In the genomic region with DNA sequence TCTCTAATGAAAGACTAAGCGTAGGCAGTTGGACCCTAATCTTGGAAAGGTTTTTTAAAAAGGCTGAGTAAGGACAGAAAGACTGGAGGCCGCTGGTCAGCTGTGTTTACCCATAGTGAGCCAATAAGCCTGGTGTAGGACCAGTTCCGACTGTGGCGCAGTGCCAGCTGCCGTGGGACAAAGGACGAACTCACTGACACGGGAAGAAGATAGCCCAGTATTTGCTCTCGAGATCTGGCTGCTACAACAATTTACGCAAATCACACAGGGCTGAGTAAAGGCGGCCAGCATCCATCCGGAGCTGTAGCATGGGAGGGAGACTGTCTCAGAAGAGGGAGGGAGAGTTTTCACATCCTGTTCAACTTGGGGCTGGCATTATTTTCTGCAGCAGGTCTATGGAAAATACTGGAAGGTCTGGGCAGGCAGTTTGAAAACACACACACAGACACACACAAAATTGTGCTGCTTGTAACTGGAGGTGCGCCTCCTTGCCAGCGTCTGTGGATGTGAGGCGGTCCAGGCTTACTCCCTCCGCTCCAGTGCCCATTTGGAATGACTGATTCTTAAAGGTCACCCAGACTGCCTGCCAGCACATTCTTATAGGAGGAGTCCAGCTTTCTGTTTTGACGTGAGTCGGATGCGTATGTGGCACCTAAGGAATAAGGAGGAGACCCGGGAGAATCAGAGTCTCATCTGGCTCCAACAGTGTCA, we compare ENCODE assay signal across 8 mouse cellular contexts.
DNase-seq lines count a peak whose midpoint lies in the region; ATAC-seq and TF ChIP-seq lines count a peak whose summit lies in the region.

No protein-coding gene starts in this region.

- H3K36me3 ChIP-seq in heart, postnatal 0 days (replicated peaks; ENCODE audit: control insufficient read depth, insufficient read depth, low read length) = no peaks in the 10 kb centered on the region
- H3K36me3 ChIP-seq in midbrain, embryonic 12.5 days = no peaks in the 10 kb centered on the region

- no peaks in the 10 kb centered on the region for H3K9me3 ChIP-seq in heart, postnatal 0 days (replicated peaks; ENCODE audit: control insufficient read depth, low read length)
- H3K9me3 ChIP-seq in midbrain, embryonic 12.5 days = no peaks in the 10 kb centered on the region

- peaks cover 5% of the 10 kb centered on the region; the same call in 1 of the 2 replicates for H3K4me1 ChIP-seq in heart, postnatal 0 days (ENCODE audit: control insufficient read depth, insufficient read depth)
- H3K4me1 ChIP-seq in midbrain, embryonic 12.5 days = 0 out of 2 replicates have a peak, but pooled peaks cover 6% of the 10 kb centered on the region

- peak; percentile 47; the same call in 1 of the 2 replicates for ATAC-seq in heart, postnatal 0 days (ENCODE audit: insufficient read depth, low read depth)
- peak; percentile 68 for ATAC-seq in midbrain, embryonic 12.5 days (ENCODE audit: low FRiP score, low read depth)

- H3K4me3 ChIP-seq in heart, postnatal 0 days (ENCODE audit: low read depth, low read length) = no peak overlapping the region
- H3K4me3 ChIP-seq in midbrain, embryonic 12.5 days = no peak overlapping the region

- TF ChIP-seq CTCF in heart, postnatal 0 days (IDR thresholded peaks at IDR 0.05; ENCODE audit: low read depth) = no peak

- H3K4me2 ChIP-seq in heart, postnatal 0 days (ENCODE audit: low read depth, low read length) = no peak overlapping the region
- no peak overlapping the region for H3K4me2 ChIP-seq in midbrain, embryonic 12.5 days (replicated peaks)

- DNase-seq in layer of hippocampus, adult 11-12 months (ENCODE audit: low spot score) = peak; percentile 50
- no peak for DNase-seq in layer of hippocampus, adult 9-10 months (ENCODE audit: low spot score)
- peak; percentile 82 to 84 for DNase-seq in cerebellum, postnatal 14 days
- no peak for DNase-seq in heart, postnatal 0 days (ENCODE audit: low spot score)
- peak; percentile 57 to 66 for DNase-seq in layer of hippocampus, postnatal 10 days (ENCODE audit: low spot score in 2 of 2)
- peak; percentile 39 to 66 for DNase-seq in urinary bladder, postnatal 36 days (ENCODE audit: low spot score in 2 of 2)
- DNase-seq in thymus, postnatal 36 days = no peak

- peak overlapping the region; percentile 8; the same call in 1 of the 2 replicates for H3K27ac ChIP-seq in heart, postnatal 0 days (ENCODE audit: low read depth)
- H3K27ac ChIP-seq in midbrain, embryonic 12.5 days (replicated peaks) = no peak overlapping the region

- no peak for TF ChIP-seq EP300 in heart, postnatal 0 days (IDR thresholded peaks at IDR 0.05; ENCODE audit: low read depth)

- no peak overlapping the region for H3K9ac ChIP-seq in heart, postnatal 0 days (replicated peaks; ENCODE audit: low read depth, low read length)
- H3K9ac ChIP-seq in midbrain, embryonic 12.5 days (replicated peaks) = no peak overlapping the region

- 49% methylated on average over 19 of the region's 19 CpGs for WGBS in heart, postnatal 0 days
- WGBS in midbrain, embryonic 12.5 days = 61% methylated on average over 19 of the region's 19 CpGs

- H3K27me3 ChIP-seq in heart, postnatal 0 days (ENCODE audit: control insufficient read depth, insufficient read depth, low read length) = no peaks in the 10 kb centered on the region
- no peaks in the 10 kb centered on the region for H3K27me3 ChIP-seq in midbrain, embryonic 12.5 days

Comparison
In these comparisons a context has a peak if more than half of its experiments do, and no peak if none do; other contexts are left out.
1. DNase-seq: peak in layer of hippocampus, adult 11-12 months (single experiment), cerebellum, postnatal 14 days (2 of 2), layer of hippocampus, postnatal 10 days (2 of 2) and urinary bladder, postnatal 36 days (2 of 2); none in layer of hippocampus, adult 9-10 months (single experiment), heart, postnatal 0 days (single experiment) and thymus, postnatal 36 days (0 of 2).